Mouse (Mus musculus) megakaryocyte, adult 5-6 weeks (primary cell): ENCODE data around the gene Zcchc14. TPM values are rescaled to one million over a fixed set of nuclear protein-coding genes. Genes with fewer than 3 reads are reported as not detected.
A peak's percentile ranks its signal among the peaks of the same experiment; 100 is the strongest.
"Not testable (repeated sequence)": the region's sequence is repeated elsewhere in the genome, so short reads cannot be mapped to it uniquely, and the experiment has no call there.

ENCODE experiments used
- ATAC-seq: 2 replicates; pipeline ENCODE4 v1.8.0; 2016; ENCODE audit warnings: mild to moderate bottlenecking, inconsistent platforms; ENCODE audit not compliant: poor library complexity, severe bottlenecking
- total RNA-seq, 2 experiments: library from RNA; stranded (forward) in 1 of 2; stranded (reverse) in 1 of 2; fragments of 153-499, 151-499 nt in 1 of 2; fragments of 221-1000, 200-1000 nt in 1 of 2; gene quantifications; 2 replicates each; pipeline versions ENCODE4 v1.2.3 to v1.2.4; 2015 to 2017

Zcchc14 gene
- total RNA-seq, 2 experiments from 2014 or later, result 0.56 to 0.99 TPM

DNA sequence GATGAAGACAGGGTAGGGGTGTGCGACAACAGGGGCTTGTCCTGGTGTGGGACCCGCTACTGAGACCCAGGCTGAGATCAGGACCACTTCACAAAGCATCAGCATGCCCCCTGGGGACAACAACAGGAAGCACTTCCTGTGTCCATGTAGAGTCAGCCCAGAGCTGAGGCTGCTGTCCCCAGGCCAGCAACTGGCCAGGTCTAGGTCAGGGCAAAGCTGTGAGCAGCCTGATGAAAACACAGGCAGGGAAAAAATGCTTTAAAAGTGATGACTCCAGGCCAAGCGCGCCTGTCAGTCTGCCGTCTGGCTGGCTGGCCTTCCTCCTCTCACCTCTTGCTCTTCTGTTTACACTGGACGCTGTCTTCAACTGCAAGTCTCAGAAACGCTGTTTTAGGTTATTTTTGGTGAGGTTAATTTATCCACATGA lies 21.0 kb downstream of the Zcchc14 start:
- no peak for ATAC-seq

DNA sequence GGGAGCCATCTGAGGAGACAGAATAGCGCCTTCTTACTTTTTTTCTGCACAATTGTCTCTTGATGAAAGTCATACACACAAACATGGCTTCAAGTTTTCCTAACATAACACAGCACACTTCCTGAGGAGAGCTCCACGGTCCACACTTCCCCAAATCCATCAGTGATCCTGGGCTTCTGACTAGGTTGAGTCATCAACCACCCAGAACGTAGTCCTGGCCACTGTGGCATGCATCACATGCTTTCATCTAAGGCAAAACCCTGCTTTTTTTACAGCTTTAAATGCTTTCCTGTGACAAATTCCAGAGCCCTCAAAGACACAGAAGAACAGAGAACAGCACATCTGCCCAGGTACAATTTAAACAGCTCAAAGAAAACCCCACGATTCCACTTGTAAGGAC lies 24.0 kb downstream of the Zcchc14 start:
- no peak for ATAC-seq

DNA sequence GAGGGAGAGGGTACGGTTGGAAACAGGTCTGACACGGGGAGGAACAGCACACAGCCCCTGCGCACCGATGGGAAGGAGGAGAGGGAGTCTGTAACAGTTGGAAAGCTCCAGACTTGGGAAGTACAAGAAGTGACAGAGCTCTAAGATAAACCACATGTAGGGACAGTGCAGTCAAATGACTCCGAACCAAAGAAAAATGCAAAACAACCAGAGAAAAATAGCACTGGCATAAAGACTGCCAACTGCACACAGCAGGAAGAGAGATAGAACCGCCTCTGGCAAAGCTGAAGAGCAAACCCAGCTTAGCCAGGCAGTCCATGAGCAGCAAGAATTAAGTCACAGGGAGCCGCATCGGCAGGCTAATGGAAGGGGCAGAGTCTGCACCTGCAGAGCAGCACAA lies 29.7 kb downstream of the Zcchc14 start:
- ATAC-seq, result no peak

DNA sequence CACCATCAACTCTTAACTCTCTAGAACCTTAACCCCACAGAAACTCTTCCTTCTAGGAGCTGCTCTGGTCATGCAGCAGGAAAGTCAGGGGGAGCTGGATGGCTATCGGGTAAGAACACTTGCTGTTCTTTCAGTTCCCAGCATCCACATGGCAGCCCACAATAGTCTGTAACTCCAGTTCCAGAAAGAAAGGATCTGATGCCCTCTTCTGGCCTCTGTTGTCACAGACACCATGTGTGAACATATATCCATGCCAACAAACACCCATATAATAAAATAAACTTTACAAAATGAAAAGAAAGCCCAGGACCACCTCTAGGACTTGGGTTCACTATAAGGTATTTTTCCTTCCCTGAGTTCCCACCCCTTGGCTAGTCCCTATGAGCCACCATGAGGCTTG lies 30.8 kb downstream of the Zcchc14 start:
- no peak for ATAC-seq

DNA sequence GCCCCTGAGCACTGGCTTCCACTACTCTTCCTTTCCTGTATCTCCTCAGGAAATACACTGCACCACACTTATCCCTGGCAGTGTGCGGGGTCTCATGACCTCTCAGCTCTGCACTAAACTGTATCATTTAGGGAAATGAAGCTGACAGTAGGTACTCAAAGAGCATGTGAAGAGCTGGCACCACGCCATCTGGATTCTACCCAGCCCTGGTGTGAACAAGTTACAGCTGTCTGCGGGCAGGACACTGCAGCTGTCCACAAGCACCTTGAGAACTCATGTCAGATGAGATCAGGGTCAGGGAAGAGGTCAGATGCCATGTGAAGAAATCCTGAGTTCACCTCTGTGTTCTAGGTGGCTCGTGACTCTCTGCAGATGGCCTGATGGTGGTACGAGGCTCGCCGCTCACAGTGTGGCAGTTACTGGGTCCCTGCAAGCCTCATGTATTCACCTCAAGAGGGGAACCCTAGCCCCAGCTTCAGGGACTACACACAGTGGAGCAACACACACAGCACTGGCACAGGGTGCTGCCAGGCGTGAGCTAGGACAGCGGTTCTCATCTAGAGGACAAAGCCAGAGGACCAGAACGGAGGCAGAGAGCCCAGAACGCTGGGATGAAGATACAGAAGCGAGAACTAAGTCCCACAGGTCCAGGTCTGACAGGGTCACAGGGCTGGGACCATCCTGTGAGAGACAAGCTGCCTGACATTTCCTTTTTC lies 31.7 kb downstream of the Zcchc14 start:
- no peak for ATAC-seq

GRCm38 (mm10) chr8:121619401-121619995 lies 33.2 kb downstream of the Zcchc14 start:
- ATAC-seq, result no peak

DNA sequence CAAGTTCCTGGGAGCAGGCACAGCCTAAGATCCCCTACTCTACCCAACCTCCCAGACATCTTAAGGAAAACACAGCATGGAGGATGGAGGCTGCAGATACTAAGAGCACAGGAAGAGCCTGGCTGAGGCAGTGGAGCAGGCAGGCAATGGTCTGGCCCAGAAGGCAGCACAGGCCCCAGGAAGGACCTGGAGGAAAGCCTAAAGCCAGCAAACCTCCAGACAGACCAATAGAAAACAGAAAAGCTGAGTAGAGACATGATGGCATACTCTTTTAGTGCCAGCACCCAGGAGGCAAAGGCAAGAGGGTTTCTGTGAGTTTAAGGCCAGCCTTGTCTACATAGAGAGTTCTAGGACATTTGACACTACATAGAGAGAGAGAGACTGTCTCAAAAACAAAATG lies 39.3 kb downstream of the Zcchc14 start:
- no peak for ATAC-seq

DNA sequence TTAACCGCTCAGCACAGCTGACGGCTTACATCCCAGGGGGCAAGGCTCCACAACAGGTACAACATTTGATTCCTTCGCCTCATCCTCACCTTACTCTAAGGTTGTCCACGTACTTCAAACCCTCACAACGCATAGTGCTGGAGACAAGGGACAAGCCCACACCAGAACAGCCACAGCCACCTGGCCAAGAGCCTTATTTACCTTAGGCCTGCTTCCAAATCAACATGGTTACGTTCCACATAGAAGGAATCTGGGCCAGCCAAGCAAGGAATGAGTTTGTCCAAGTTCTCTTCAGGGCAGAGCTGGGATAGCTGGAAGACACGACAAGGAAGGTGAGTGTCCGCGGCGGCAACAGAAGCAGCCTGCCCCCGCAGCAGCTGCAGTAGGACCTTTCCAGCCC lies 42.8 kb downstream of the Zcchc14 start:
- no peak for ATAC-seq

- no peak for ATAC-seq
These were observed 43.5 kb downstream of the Zcchc14 start for GRCm38 (mm10) chr8:121609251-121609650.

DNA sequence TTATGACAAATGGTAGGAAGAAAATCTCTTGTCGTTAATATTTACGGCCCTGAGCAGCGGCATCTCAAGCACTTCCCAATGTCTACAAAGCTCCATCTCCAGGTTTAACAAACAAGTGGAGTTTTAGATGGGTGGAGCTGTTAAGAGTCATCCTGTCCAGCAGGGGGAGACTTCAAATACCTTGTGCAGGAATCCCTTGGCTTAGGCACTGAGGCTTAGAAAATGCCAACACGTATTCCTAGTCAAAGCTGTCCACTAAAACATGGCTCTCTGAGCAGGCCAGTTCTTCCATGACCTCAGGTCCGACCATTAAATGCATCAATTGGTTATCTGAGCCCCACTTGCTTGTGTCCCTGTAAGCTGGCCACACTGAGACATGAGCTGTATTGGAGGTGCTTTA lies 45.0 kb downstream of the Zcchc14 start:
- ATAC-seq, result no peak

GRCm38 (mm10) chr8:121603801-121604200 lies 48.9 kb downstream of the Zcchc14 start:
- ATAC-seq, result no peak

DNA sequence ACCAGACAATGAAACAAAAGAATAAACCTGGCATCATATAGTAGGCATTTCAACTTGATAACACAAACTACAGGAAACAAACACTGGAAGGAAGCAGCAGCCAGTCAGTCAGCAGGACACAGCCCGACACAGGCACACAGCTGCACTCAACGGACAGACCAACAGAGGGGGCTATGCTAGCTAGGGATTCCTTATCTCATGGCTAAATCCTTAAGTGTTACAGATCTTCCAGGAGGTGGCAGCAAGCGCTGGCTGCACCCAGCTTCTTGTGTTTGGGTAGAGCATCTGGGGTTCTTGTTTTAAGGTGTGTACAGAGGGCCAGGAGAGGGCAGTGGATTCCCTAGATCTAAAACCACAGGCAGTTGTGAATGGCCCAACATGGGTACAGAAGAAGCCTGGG lies 49.8 kb downstream of the Zcchc14 start:
- ATAC-seq, result peak; percentile 68

DNA sequence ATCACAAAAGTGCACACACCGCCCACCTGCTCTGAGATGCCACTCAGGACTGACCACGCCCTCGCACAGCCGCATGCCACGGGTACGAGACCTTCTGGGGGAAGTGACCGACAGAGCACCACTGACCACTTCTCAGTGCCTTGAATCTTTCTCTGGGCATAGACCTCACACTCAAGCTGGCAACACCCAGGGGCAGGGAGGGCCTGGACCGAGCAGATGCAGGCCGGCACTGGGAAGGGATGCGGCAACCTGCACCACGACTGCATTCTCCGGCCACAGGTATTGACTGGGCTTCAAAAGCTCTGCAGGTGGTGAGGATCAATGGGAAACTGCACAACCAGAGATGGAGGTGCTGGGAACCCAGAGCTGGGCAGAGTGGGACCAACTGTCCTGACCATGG lies 50.3 kb downstream of the Zcchc14 start:
- no peak for ATAC-seq

DNA sequence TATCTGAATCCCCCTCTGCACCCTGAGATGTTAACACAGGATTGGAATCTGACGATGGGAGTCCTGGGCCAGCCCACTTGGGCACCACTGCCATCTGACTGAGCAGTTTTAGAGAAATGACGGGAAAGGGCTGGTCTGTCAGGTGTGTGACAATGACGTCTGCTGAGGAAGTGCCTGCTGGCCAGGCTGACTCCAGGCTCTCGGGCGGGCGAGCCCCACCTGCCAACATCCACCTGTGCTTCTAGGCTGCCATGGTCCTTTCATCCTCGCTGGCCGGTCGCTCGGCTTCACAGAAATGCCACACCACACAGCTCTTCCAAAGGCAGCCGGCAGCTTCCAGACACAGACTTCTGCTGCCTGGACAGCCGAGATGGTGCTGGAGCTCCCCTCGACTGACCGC lies 52.9 kb downstream of the Zcchc14 start:
- no peak for ATAC-seq

DNA sequence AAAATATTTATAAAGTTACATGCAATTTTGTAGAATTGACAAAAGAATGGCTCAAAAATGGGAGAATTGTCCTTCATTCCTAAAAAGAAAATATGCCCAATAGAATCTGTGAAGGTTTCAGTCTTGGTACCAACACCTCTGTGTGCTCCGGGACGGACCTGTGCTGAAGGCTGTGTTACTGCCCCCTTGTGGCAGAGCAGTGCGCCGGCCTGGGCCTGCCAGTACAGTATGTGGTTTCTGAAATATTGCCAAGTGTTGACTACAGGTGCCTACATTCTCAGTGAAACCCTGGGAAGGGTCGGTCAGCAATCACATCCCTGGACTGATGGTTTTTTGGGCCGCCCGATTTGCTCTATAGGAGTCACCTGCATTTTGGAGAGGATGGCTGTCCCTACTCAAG lies 53.8 kb downstream of the Zcchc14 start:
- peak; percentile 87 for ATAC-seq

- ATAC-seq, result no peak
These were observed 54.5 kb downstream of the Zcchc14 start for GRCm38 (mm10) chr8:121598190-121598589.

- ATAC-seq, result not testable (repeated sequence)
These were observed 55.2 kb downstream of the Zcchc14 start for GRCm38 (mm10) chr8:121597492-121597891.

- no peak for ATAC-seq
These were observed 58.7 kb downstream of the Zcchc14 start for GRCm38 (mm10) chr8:121593983-121594382.

- ATAC-seq, result no peak
These were observed 59.4 kb downstream of the Zcchc14 start for GRCm38 (mm10) chr8:121593293-121593692.

GRCm38 (mm10) chr8:121591178-121592066 lies 61.3 kb downstream of the Zcchc14 start:
- peak; percentile 57 for ATAC-seq
